Mouse (Mus musculus) limb, embryonic 15.5 days (tissue): Measurements from ENCODE around the gene Psmd2. TPM values are rescaled to one million over a fixed set of nuclear protein-coding genes. Genes with fewer than 3 reads are reported as not detected.
A peak's percentile ranks its signal among the peaks of the same experiment; 100 is the strongest.
"Not testable (repeated sequence)": the region's sequence is repeated elsewhere in the genome, so short reads cannot be mapped to it uniquely, and the experiment has no call there.

Experiments
- ATAC-seq: fragments of 200-750 bp; cut with Nextera tagmentation; 2 replicates; pipeline ENCODE4 v1.8.0; 2017; ENCODE audit warnings: low read depth, moderate TSS enrichment; ENCODE audit not compliant: insufficient number of reproducible peaks, low FRiP score, low TSS enrichment
- H3K27ac ChIP-seq: fragments of 300-500 bp; sonication (generic); 2 replicates; pipeline ENCODE4 v1.5.1; 2015; ENCODE audit warnings: moderate library complexity, mild to moderate bottlenecking, inconsistent platforms
- H3K27me3 ChIP-seq: fragments of 300-500 bp; sonication (generic); 2 replicates; pipeline ENCODE4 v1.6.1; 2015; ENCODE audit warnings: inconsistent platforms
- H3K36me3 ChIP-seq: fragments of 300-500 bp; sonication (generic); 2 replicates; pipeline ENCODE4 v1.6.1; 2015; ENCODE audit warnings: inconsistent platforms
- H3K4me1 ChIP-seq: fragments of 300-500 bp; sonication (generic); 2 replicates; pipeline ENCODE4 v1.6.1; 2015; ENCODE audit warnings: inconsistent platforms
- H3K4me2 ChIP-seq: fragments of 300-500 bp; sonication (generic); 2 replicates; pipeline ENCODE4 v1.6.1; 2015; ENCODE audit warnings: mild to moderate bottlenecking, inconsistent platforms
- H3K4me3 ChIP-seq: fragments of 300-500 bp; sonication (generic); 2 replicates; pipeline ENCODE4 v1.5.1; 2015; ENCODE audit warnings: mild to moderate bottlenecking, inconsistent platforms
- H3K9ac ChIP-seq: fragments of 300-500 bp; sonication (generic); 2 replicates; pipeline ENCODE4 v1.6.1; 2015; ENCODE audit warnings: inconsistent platforms
- H3K9me3 ChIP-seq: fragments of 300-500 bp; sonication (generic); 2 replicates; pipeline ENCODE4 v1.6.1; 2016; ENCODE audit warnings: inconsistent platforms
- WGBS: fragments of 180-500 bp; shearing (Covaris S2); methylation state at CpG from one replicate; pipeline ENCODE4 v1.1.7; 2015; 5-methylcytosine and 5-hydroxymethylcytosine counted together
- polyA plus RNA-seq: library from polyadenylated mRNA; unstranded; fragments of >200 nt; fragmentation: Nextera tagmentation; extraction: Ambion mirVana; gene quantifications from 2 replicates; pipeline ENCODE4 v1.2.1, GENCODE M21; 2015

Gene Psmd2
- polyA plus RNA-seq, 1 experiment from 2014 or later: 292 TPM

DNA sequence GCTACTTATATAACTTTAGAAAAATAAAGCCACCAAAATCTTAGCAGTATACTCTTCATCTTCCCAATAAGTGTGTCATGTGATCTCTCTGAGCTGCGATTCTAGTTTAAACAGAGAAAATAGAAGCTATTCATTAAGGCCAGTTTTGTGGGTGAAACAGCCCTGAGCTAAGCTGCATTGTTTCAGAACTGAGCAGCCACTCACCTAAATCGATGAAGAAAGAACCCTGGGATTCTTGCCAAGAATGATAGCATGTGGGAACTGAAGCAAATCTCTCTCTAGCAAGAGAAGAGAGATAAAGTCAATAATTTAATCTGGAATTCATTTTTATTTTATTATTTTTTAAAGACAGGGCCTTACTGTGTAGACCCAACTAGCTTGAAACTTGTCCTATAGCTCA, 28.2 kb upstream of the Psmd2 start:
- H3K27me3 ChIP-seq: peaks cover 42% of the 10 kb centered on the region
- H3K36me3 ChIP-seq: 0 out of 2 replicates have a peak, but pooled peaks cover 3% of the 10 kb centered on the region
- H3K27ac ChIP-seq: no peak overlapping the region
- no peak overlapping the region for H3K4me3 ChIP-seq
- H3K9ac ChIP-seq: no peak overlapping the region
- H3K9me3 ChIP-seq: no peaks in the 10 kb centered on the region
- no peak for ATAC-seq
- H3K4me1 ChIP-seq: peaks cover 35% of the 10 kb centered on the region
- WGBS: 71% methylated on average over 2 of the region's 2 CpGs
- no peak overlapping the region for H3K4me2 ChIP-seq

DNA sequence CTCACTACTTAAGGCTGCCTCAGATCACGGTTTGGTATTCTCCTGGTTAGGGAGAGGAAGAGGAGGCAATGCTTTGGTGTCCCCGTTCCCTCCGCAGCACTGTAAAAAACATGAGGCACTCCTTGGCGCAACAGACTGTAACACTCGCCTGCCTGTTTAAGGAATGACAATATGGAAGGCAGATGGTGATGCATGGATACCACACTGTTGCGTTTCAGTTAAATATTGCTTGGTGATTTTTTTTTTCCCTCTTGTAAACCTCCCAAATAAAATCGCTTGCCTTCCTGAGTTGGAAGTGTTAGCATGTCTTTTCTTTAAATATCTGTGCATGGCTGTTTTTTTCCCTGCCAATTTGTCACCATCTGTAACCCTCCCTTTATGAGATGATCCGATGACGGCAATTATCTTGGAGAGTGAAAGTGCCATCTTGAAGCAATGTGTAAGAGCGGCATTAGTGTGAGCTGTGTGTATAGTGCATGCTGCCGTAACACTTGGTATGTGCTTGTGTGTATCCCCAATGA, 22.5 kb upstream of the Psmd2 start:
- Histone ChIP-seq H3K36me3 (peaks cover 2% of the 10 kb centered on the region; the same call in 1 of the 2 replicates), H3K4me2 (peak overlapping the region; percentile 95; the same call in 1 of the 2 replicates), H3K9ac (no peak overlapping the region), H3K27me3 (peaks cover 18% of the 10 kb centered on the region; the same call in 1 of the 2 replicates), H3K4me1 (peaks cover 14% of the 10 kb centered on the region), H3K4me3 (peak overlapping the region; percentile 56; the same call in 1 of the 2 replicates), H3K27ac (no peak overlapping the region), H3K9me3 (no peaks in the 10 kb centered on the region)
- WGBS: 31% methylated on average over 11 of the region's 11 CpGs
- no peak for ATAC-seq

GRCm38 (mm10) chr16:20629731-20630634, 21.5 kb upstream of the Psmd2 start, which contains the start of gene Ece2:
Ece2 (plus strand) TSS chr16:20629828.
- H3K27ac ChIP-seq: no peak within 1 kb of the TSS
- WGBS: 6% methylated on average over 50 of the region's 54 CpGs
- no peak for ATAC-seq

DNA sequence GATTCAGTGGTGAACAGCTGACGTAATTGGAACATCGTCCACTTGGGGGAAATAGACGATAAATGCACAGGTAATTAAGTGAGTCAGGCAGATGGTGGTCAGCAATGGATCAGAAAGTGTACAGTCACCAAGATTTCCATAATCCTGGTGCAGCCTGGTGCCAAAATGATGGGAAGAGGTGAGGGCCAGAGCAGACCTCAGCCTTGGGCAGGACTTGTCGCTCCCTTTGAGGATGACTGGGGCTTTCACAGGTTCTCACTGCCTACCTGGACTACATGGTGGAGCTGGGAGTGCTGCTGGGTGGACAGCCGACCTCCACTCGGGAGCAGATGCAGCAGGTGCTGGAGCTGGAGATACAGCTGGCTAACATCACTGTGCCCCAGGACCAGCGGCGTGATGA, 14.0 kb upstream of the Psmd2 start:
- Histone ChIP-seq H3K4me1 (0 out of 2 replicates have a peak, but pooled peaks cover 2% of the 10 kb centered on the region), H3K9ac (no peak overlapping the region), H3K27ac (no peak overlapping the region), H3K4me3 (no peak overlapping the region), H3K9me3 (no peaks in the 10 kb centered on the region), H3K4me2 (no peak overlapping the region), H3K27me3 (no peaks in the 10 kb centered on the region), H3K36me3 (no peaks in the 10 kb centered on the region; the same call in 1 of the 2 replicates)
- WGBS: 82% methylated on average over 8 of the region's 8 CpGs
- ATAC-seq: no peak

More at GRCm38 (mm10) chr16:20629731-20630634, 21.5 kb upstream of the Psmd2 start, which contains the start of gene Ece2:
- H3K4me1 ChIP-seq: peaks cover 14% of the 10 kb centered on the region
- H3K36me3 ChIP-seq: peaks cover 2% of the 10 kb centered on the region; the same call in 1 of the 2 replicates
- peak within 1 kb of the TSS; percentile 54 for H3K9ac ChIP-seq
- H3K27me3 ChIP-seq: peaks cover 18% of the 10 kb centered on the region; the same call in 1 of the 2 replicates
- H3K9me3 ChIP-seq: no peaks in the 10 kb centered on the region
- H3K4me3 ChIP-seq: peak within 1 kb of the TSS; percentile 56
- H3K4me2 ChIP-seq: peak within 1 kb of the TSS; percentile 95

GRCm38 (mm10) chr16:20638367-20638766, 13.1 kb upstream of the Psmd2 start:
- no peaks in the 10 kb centered on the region for H3K27me3 ChIP-seq
- 68% methylated on average over 8 of the region's 8 CpGs for WGBS
- H3K4me1 ChIP-seq: 0 out of 2 replicates have a peak, but pooled peaks cover 2% of the 10 kb centered on the region
- H3K4me3 ChIP-seq: no peak overlapping the region
- H3K4me2 ChIP-seq: no peak overlapping the region
- no peak overlapping the region for H3K27ac ChIP-seq
- no peak for ATAC-seq
- no peak overlapping the region for H3K9ac ChIP-seq
- H3K36me3 ChIP-seq: no peaks in the 10 kb centered on the region
- H3K9me3 ChIP-seq: no peaks in the 10 kb centered on the region

- ATAC-seq: no peak
- WGBS: 2% methylated on average over 8 of the region's 8 CpGs
- H3K4me3 ChIP-seq: no peak overlapping the region
Measured at GRCm38 (mm10) chr16:20642161-20642560, 9.3 kb upstream of the Psmd2 start.

DNA sequence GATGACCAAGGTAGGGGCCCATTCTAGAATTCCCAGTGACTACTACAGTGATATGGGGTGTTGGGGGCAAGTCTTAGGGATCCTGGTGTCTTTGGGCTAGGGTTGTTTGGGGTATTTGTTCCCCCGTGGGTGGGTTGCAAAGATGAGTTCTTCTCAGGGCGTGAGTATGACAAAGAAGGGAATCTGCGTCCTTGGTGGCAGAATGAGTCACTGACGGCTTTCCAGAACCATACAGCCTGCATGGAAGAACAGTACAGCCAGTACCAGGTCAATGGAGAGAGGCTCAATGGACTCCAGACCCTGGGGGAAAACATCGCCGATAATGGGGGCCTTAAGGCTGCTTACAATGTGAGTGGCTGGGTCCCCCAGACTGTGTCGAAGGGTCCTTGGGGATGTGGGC, 7.5 kb upstream of the Psmd2 start:
- H3K4me1 ChIP-seq: 0 out of 2 replicates have a peak, but pooled peaks cover 2% of the 10 kb centered on the region
- H3K4me2 ChIP-seq: no peak overlapping the region
- no peak overlapping the region for H3K27ac ChIP-seq
- WGBS: 84% methylated on average over 7 of the region's 7 CpGs
- no peaks in the 10 kb centered on the region for H3K9me3 ChIP-seq
- H3K9ac ChIP-seq: no peak overlapping the region
- no peak for ATAC-seq
- H3K4me3 ChIP-seq: no peak overlapping the region
- H3K27me3 ChIP-seq: no peaks in the 10 kb centered on the region
- no peaks in the 10 kb centered on the region for H3K36me3 ChIP-seq

More at GRCm38 (mm10) chr16:20642161-20642560, 9.3 kb upstream of the Psmd2 start:
- H3K27ac ChIP-seq: no peak overlapping the region
- H3K4me2 ChIP-seq: no peak overlapping the region
- H3K9me3 ChIP-seq: no peaks in the 10 kb centered on the region
- no peaks in the 10 kb centered on the region for H3K27me3 ChIP-seq
- 0 out of 2 replicates have a peak, but pooled peaks cover 2% of the 10 kb centered on the region for H3K4me1 ChIP-seq
- H3K36me3 ChIP-seq: no peaks in the 10 kb centered on the region
- no peak overlapping the region for H3K9ac ChIP-seq

DNA sequence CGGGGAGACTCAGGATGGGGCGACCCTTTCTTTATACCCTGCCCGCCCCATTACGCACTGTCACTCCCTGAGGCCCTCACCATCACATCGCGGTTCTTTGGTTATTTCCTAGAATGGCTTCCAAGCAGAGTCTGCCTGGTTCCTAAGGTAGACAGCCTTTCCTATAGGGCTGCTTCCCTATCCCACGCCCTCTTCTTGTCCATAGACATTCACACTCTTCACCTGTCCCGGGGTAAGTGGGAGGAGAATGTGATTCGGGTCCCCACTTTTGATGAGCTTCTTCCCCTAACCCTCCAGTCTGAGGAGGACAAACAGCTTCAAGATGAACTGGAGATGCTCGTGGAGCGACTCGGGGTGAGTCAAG, 477 bp downstream of the Psmd2 start:
- Histone ChIP-seq H3K4me2 (peak overlapping the region; percentile 76), H3K36me3 (peaks cover 27% of the 10 kb centered on the region), H3K9ac (peak overlapping the region; percentile 80), H3K27ac (peak overlapping the region; percentile 43; the same call in 1 of the 2 replicates), H3K27me3 (no peaks in the 10 kb centered on the region), H3K9me3 (no peaks in the 10 kb centered on the region), H3K4me3 (peak overlapping the region; percentile 74), H3K4me1 (peaks cover 13% of the 10 kb centered on the region)
- WGBS: 10% methylated on average over 12 of the region's 12 CpGs
- ATAC-seq: no peak

GRCm38 (mm10) chr16:20653315-20653714, 1.9 kb downstream of the Psmd2 start:
- no peaks in the 10 kb centered on the region for H3K9me3 ChIP-seq
- no peaks in the 10 kb centered on the region for H3K27me3 ChIP-seq
- H3K27ac ChIP-seq: no peak overlapping the region
- WGBS: 51% methylated on average over 2 of the region's 2 CpGs
- H3K4me1 ChIP-seq: peaks cover 13% of the 10 kb centered on the region
- no peak overlapping the region for H3K4me3 ChIP-seq
- no peak for ATAC-seq
- no peak overlapping the region for H3K4me2 ChIP-seq
- peaks cover 41% of the 10 kb centered on the region for H3K36me3 ChIP-seq
- H3K9ac ChIP-seq: no peak overlapping the region

GRCm38 (mm10) chr16:20657661-20658060, 6.2 kb downstream of the Psmd2 start:
- H3K36me3 ChIP-seq: peaks cover 82% of the 10 kb centered on the region
- H3K4me3 ChIP-seq: no peak overlapping the region

DNA sequence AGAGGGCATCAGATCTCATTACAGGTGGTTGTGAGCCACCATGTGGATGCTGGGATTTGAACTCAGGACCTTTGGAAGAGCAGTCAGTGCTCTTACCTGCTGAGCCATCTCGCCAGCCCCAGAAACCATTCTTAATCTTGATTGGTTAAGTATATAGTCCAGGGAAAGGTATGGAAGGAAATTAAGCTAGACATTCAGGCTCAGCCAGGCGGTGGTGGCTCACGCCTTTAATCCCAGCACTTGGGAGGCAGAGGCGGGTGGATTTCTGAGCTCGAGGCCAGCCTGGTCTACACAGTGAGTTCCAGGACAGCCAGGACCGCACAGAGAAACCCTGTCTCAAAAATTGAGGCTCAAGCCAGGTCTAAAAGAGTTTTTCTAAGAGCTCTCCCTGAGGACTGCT, 16.6 kb downstream of the Psmd2 start, which contains the start of gene Eif4g1:
Gene Eif4g1 (plus strand): TSS at position 301 of the 400 bp plus-strand sequence.
- H3K27me3 ChIP-seq, ATAC-seq: not testable (repeated sequence)
- WGBS: 92% methylated on average over 6 of the region's 6 CpGs

More at GRCm38 (mm10) chr16:20657661-20658060, 6.2 kb downstream of the Psmd2 start:
- Histone ChIP-seq H3K4me2 (no peak overlapping the region), H3K9me3 (no peaks in the 10 kb centered on the region), H3K9ac (no peak overlapping the region), H3K27ac (no peak overlapping the region), H3K4me1 (peaks cover 5% of the 10 kb centered on the region), H3K27me3 (no peaks in the 10 kb centered on the region)
- 88% methylated on average over 4 of the region's 4 CpGs for WGBS
- ATAC-seq: no peak

DNA sequence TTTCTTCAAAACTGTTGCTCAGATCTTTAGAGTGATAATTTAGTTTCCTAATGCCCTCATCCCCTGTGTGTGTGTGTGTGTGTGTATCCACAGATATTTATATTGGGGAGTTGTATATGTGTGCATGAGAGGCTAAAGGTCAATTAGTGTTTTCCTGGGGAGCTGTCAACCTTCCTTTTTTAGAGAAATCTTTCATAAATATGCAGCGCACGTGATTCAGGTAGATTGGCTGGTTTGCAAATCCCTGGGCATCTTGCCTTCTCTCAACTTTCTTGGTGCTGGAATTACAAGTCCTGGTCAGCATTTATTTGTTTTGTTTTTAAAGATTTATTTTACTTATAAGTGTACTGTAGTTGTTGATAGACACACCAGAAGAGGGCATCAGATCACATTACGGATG, 18.8 kb downstream of the Psmd2 start:
- 89% methylated on average over 3 of the region's 3 CpGs for WGBS
- Histone ChIP-seq H3K4me3 (no peak overlapping the region), H3K4me2 (no peak overlapping the region), H3K36me3 (peaks cover 7% of the 10 kb centered on the region), H3K27ac (no peak overlapping the region), H3K27me3 (no peaks in the 10 kb centered on the region), H3K9me3 (no peaks in the 10 kb centered on the region), H3K9ac (no peak overlapping the region), H3K4me1 (peaks cover 21% of the 10 kb centered on the region)
- no peak for ATAC-seq

More for the DNA sequence above, 16.6 kb downstream of the Psmd2 start, which contains the start of gene Eif4g1:
- H3K4me3 ChIP-seq, H3K4me2 ChIP-seq, H3K9me3 ChIP-seq, H3K9ac ChIP-seq, H3K27ac ChIP-seq, H3K4me1 ChIP-seq: not testable (repeated sequence)
- peaks cover 12% of the 10 kb centered on the region for H3K36me3 ChIP-seq
